Mouse (Mus musculus) ES-Bruce4 (cell line): ENCODE measurements at regions not wholly inside any gene's neighbourhood (a gene's known extent, or its start where the extent isn't known, plus 50 kb on each side); places are given as distances from the start of the nearest gene placed in this dataset.

Source experiments
- H3K27ac ChIP-seq: 2 replicates; pipeline ENCODE4 v1.5.1; 2012; ENCODE audit warnings: low read length, inconsistent platforms; ENCODE audit not compliant: insufficient read depth
- H3K27me3 ChIP-seq: 2 replicates; pipeline ENCODE4 v1.6.1; 2012; ENCODE audit warnings: mild to moderate bottlenecking, low read length, inconsistent platforms; ENCODE audit not compliant: control insufficient read depth, poor library complexity, insufficient read depth, severe bottlenecking
- H3K36me3 ChIP-seq: 2 replicates; pipeline ENCODE4 v1.6.1; 2012; ENCODE audit warnings: inconsistent platforms, mild to moderate bottlenecking, low read length, moderate library complexity; ENCODE audit not compliant: control insufficient read depth, poor library complexity, insufficient read depth, severe bottlenecking
- H3K4me1 ChIP-seq: one replicate; pipeline ENCODE4 v1.8.1; 2011; ENCODE audit warnings: low read length; ENCODE audit not compliant: control insufficient read depth, insufficient read depth
- H3K4me3 ChIP-seq: 2 replicates; pipeline ENCODE4 v1.5.1; 2011; ENCODE audit warnings: low read depth, mild to moderate bottlenecking, low read length
- H3K9ac ChIP-seq: 2 replicates; pipeline ENCODE4 v1.6.1; 2012; ENCODE audit warnings: low read depth, mild to moderate bottlenecking, inconsistent platforms; ENCODE audit not compliant: poor library complexity, severe bottlenecking
- H3K9me3 ChIP-seq: replicated peaks from 2 replicates; pipeline ENCODE4 v1.6.1; 2012; ENCODE audit warnings: mild to moderate bottlenecking, low read length, inconsistent platforms; ENCODE audit not compliant: control insufficient read depth, poor library complexity, insufficient read depth, severe bottlenecking
- CTCF ChIP-seq: IDR thresholded peaks from one replicate; pipeline ENCODE4 v1.8.1; 2011; ENCODE audit warnings: low read depth, low read length
- EP300 ChIP-seq: IDR thresholded peaks from 2 replicates; pipeline ENCODE4 v1.6.1; 2011; ENCODE audit warnings: low read depth, low read length; ENCODE audit not compliant: insufficient read depth
- POLR2A ChIP-seq: IDR thresholded peaks from one replicate; pipeline ENCODE4 v1.8.1; 2011; ENCODE audit warnings: low read length; ENCODE audit not compliant: insufficient read depth

- no peak overlapping the region for H3K9ac ChIP-seq
- H3K4me3 ChIP-seq = no peak overlapping the region
- no peak for TF ChIP-seq POLR2A
- TF ChIP-seq CTCF = no peak
- no peak for TF ChIP-seq EP300
- no peaks in the 10 kb centered on the region for H3K36me3 ChIP-seq
- no peak overlapping the region for H3K27ac ChIP-seq
- no peaks in the 10 kb centered on the region for H3K27me3 ChIP-seq
- no peaks in the 10 kb centered on the region for H3K4me1 ChIP-seq
- H3K9me3 ChIP-seq = no peaks in the 10 kb centered on the region
These were observed 285.5 kb downstream of the Gpd2 start for GRCm38 (mm10) chr2:57522983-57523382.

DNA sequence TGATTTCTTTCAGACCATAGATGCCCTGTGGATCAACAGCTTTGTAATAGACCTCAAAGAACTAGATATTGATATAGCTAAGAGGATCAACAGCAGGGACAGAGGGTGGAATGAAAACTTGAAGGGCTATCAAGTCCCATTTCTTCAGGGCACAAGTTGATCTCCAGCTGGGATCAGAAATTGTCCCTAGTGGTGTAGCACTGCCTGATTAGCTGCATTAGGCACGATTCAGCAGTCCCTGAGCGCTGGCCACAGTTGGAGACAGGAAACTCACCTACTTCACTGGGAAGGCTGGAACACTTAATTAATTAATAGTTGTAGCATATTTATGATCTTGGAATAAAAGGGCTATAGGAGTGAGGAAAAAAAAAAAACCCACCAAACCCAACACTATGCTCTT, 290.5 kb downstream of the Gpd2 start:
- H3K27me3 ChIP-seq = no peaks in the 10 kb centered on the region
- H3K4me3 ChIP-seq = no peak overlapping the region
- no peaks in the 10 kb centered on the region for H3K4me1 ChIP-seq
- no peak overlapping the region for H3K27ac ChIP-seq
- H3K9me3 ChIP-seq = no peaks in the 10 kb centered on the region
- H3K36me3 ChIP-seq = no peaks in the 10 kb centered on the region
- TF ChIP-seq POLR2A = no peak
- no peak for TF ChIP-seq EP300
- no peak for TF ChIP-seq CTCF
- H3K9ac ChIP-seq = no peak overlapping the region

DNA sequence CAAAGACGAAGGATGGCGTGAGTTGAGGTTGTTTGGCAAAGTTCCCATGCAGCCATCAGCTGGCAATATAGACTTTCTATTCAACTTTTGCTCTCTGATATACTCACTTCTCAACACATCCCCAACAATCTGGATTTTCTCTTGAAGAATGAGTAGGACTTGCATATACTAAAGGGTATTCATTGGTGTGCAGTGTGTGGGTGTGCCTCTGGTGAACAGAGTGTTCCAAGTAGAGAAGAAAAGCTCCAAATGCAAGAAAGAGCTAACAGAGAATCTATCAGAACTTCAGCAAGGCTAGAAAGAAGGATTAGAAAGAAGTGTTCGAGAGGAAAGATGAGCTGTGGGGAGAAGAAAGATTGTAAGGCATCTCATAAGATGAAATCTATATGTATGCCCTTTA, 302.4 kb downstream of the Gpd2 start:
- TF ChIP-seq CTCF (no peak), EP300 (no peak), POLR2A (no peak)
- Histone ChIP-seq H3K9me3 (0 out of 2 replicates have a peak, but pooled peaks cover 2% of the 10 kb centered on the region), H3K27me3 (no peaks in the 10 kb centered on the region), H3K36me3 (no peaks in the 10 kb centered on the region), H3K9ac (no peak overlapping the region), H3K27ac (no peak overlapping the region), H3K4me3 (no peak overlapping the region), H3K4me1 (no peaks in the 10 kb centered on the region)

- Histone ChIP-seq H3K36me3 (no peaks in the 10 kb centered on the region), H3K4me3 (no peak overlapping the region), H3K27me3 (no peaks in the 10 kb centered on the region), H3K4me1 (no peaks in the 10 kb centered on the region), H3K9ac (no peak overlapping the region), H3K27ac (no peak overlapping the region), H3K9me3 (no peaks in the 10 kb centered on the region)
- TF ChIP-seq EP300 (no peak), CTCF (no peak), POLR2A (no peak)
These were observed 327.8 kb downstream of the Gpd2 start for GRCm38 (mm10) chr2:57565258-57565657.

DNA sequence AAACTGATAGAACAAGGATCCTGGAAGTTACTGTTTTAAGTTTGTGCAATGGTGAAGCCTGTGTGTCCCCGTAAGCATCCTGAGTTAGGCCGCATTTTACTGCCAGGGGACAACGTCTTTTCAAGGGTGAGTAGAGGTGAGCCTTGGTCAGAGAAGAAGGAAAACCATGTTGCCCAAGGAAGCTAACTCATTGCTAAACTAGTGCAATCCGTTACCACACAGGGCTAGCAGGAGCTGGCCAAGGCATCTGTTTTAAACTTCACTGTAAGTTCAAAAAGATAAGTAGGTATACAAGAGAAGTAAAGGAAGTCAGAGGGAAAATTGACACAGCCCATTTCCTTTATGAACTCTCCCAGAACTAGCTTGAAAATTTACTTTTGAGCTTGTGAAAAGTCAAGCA, 328.7 kb downstream of the Gpd2 start:
- Histone ChIP-seq H3K36me3 (no peaks in the 10 kb centered on the region), H3K4me1 (no peaks in the 10 kb centered on the region)

GRCm38 (mm10) chr2:57567183-57567582, 329.7 kb downstream of the Gpd2 start:
- no peaks in the 10 kb centered on the region for H3K4me1 ChIP-seq
- no peak overlapping the region for H3K4me3 ChIP-seq
- H3K27me3 ChIP-seq = no peaks in the 10 kb centered on the region
- no peak overlapping the region for H3K27ac ChIP-seq
- TF ChIP-seq EP300 (no peak), POLR2A (no peak)
- no peaks in the 10 kb centered on the region for H3K36me3 ChIP-seq
- H3K9me3 ChIP-seq = no peaks in the 10 kb centered on the region
- H3K9ac ChIP-seq = no peak overlapping the region

More for the DNA sequence above, 328.7 kb downstream of the Gpd2 start:
- TF ChIP-seq EP300 = no peak
- TF ChIP-seq POLR2A = no peak
- no peaks in the 10 kb centered on the region for H3K27me3 ChIP-seq
- no peak overlapping the region for H3K27ac ChIP-seq
- H3K9ac ChIP-seq = no peak overlapping the region
- H3K9me3 ChIP-seq = no peaks in the 10 kb centered on the region
- H3K4me3 ChIP-seq = no peak overlapping the region

DNA sequence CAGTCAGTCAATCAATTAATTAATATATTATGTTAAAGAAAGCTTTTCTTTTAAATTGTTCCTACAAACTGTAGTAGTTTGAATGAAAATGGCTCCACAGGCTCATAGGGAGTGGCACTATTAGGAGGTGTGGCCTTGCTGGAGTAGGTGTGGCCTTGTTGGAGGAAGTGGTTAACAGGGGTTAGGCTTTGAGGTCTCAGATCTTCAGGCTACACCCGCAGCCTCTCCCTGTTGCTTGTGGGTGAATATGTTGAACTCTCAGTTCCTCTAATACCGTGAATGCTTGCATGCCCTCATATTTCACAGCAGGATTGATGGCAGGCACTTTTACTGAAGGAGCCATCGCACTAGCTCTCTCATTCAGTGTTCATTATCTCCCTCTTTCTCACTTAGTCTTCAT, 349.6 kb downstream of the Gpd2 start:
- no peaks in the 10 kb centered on the region for H3K4me1 ChIP-seq
- H3K9ac ChIP-seq = no peak overlapping the region
- TF ChIP-seq POLR2A (no peak), EP300 (no peak), CTCF (no peak)
- no peaks in the 10 kb centered on the region for H3K9me3 ChIP-seq
- H3K27ac ChIP-seq = no peak overlapping the region
- no peak overlapping the region for H3K4me3 ChIP-seq
- H3K27me3 ChIP-seq = no peaks in the 10 kb centered on the region
- H3K36me3 ChIP-seq = no peaks in the 10 kb centered on the region
